Mouse (Mus musculus) thymus, adult 2 months (tissue): ENCODE results near the gene Tpm1. TPM values are rescaled to one million over a fixed set of nuclear protein-coding genes. Genes with fewer than 3 reads are reported as not detected.

Experiments used
- DNase-seq: peaks from one replicate; pipeline ENCODE4 v3.0.0; 2021
- H3K27ac ChIP-seq: fragments of 200-500 bp; 2 replicates; pipeline ENCODE4 v1.5.1; 2012; ENCODE audit warnings: low read length, control low read depth; ENCODE audit not compliant: control insufficient read depth, insufficient read depth
- H3K27me3 ChIP-seq: fragments of 200-500 bp; 2 replicates; pipeline ENCODE4 v1.6.1; 2012; ENCODE audit warnings: mild to moderate bottlenecking, low read length, moderate library complexity, mixed read lengths; ENCODE audit not compliant: control insufficient read depth, insufficient read depth
- H3K36me3 ChIP-seq: fragments of 200-500 bp; 2 replicates; pipeline ENCODE4 v1.6.1; 2012; ENCODE audit warnings: mild to moderate bottlenecking, low read length, moderate library complexity; ENCODE audit not compliant: control insufficient read depth, insufficient read depth
- H3K4me1 ChIP-seq: fragments of 200-500 bp; replicated peaks from 2 replicates; pipeline ENCODE4 v1.6.1; 2012; ENCODE audit warnings: low read length; ENCODE audit not compliant: control insufficient read depth, insufficient read depth
- H3K4me3 ChIP-seq: fragments of 200-500 bp; 2 replicates; pipeline ENCODE4 v1.5.1; 2012; ENCODE audit warnings: mild to moderate bottlenecking, low read length, control low read depth, moderate library complexity; ENCODE audit not compliant: control insufficient read depth, insufficient read depth
- CTCF ChIP-seq: fragments of 200-500 bp; IDR thresholded peaks from 2 replicates; pipeline ENCODE4 v1.5.1; 2012; ENCODE audit warnings: mild to moderate bottlenecking, control low read depth, low read length, moderate library complexity, borderline replicate concordance; ENCODE audit not compliant: control insufficient read depth, poor library complexity, insufficient read depth; ENCODE audit errors: extremely low read depth
- POLR2A ChIP-seq: fragments of 200-500 bp; IDR thresholded peaks from 2 replicates; pipeline ENCODE4 v1.6.1; 2012; ENCODE audit warnings: mild to moderate bottlenecking, low read length, control low read depth, moderate library complexity; ENCODE audit not compliant: control insufficient read depth, poor library complexity, insufficient read depth; ENCODE audit errors: extremely low read depth
- WGBS: fragments of 180-500 bp; shearing (Covaris S2); methylation state at CpG from one replicate; pipeline ENCODE4 v1.1.7; 2018; 5-methylcytosine and 5-hydroxymethylcytosine counted together
- polyA plus RNA-seq: library from polyadenylated mRNA; depleted of rRNA; stranded (reverse); fragments of >200 nt; gene quantifications from 2 replicates; pipeline ENCODE4 v1.2.3, GENCODE M21; 2012

Gene Tpm1
- polyA plus RNA-seq, 1 experiment, result 237 TPM

- peaks cover 53% of the 10 kb centered on the region for H3K36me3 ChIP-seq
- no peak for DNase-seq
- H3K27me3 ChIP-seq, result no peaks in the 10 kb centered on the region
- 90% methylated on average over 4 of the region's 4 CpGs for WGBS
- no peaks in the 10 kb centered on the region for H3K4me1 ChIP-seq
- no peak overlapping the region for H3K4me3 ChIP-seq
- no peak overlapping the region for H3K27ac ChIP-seq
- no peak for TF ChIP-seq CTCF
Measured at GRCm38 (mm10) chr9:67028929-67029328, 20.3 kb downstream of the Tpm1 start.

GRCm38 (mm10) chr9:67028133-67028724 lies 21.0 kb downstream of the Tpm1 start:
- no peak overlapping the region for H3K4me3 ChIP-seq
- H3K27me3 ChIP-seq, result no peaks in the 10 kb centered on the region
- TF ChIP-seq CTCF (no peak), POLR2A (no peak)
- no peaks in the 10 kb centered on the region for H3K4me1 ChIP-seq
- H3K27ac ChIP-seq, result no peak overlapping the region
- whole genome bisulfite sequencing, result 97% methylated on average over 12 of the region's 12 CpGs
- no peak for DNase-seq
- H3K36me3 ChIP-seq, result peaks cover 46% of the 10 kb centered on the region

GRCm38 (mm10) chr9:67026890-67027289 lies 22.3 kb downstream of the Tpm1 start:
- no peak for DNase-seq
- Histone ChIP-seq H3K4me1 (no peaks in the 10 kb centered on the region), H3K36me3 (peaks cover 32% of the 10 kb centered on the region), H3K4me3 (no peak overlapping the region), H3K27me3 (no peaks in the 10 kb centered on the region), H3K27ac (no peak overlapping the region)
- 98% methylated on average over 7 of the region's 7 CpGs for WGBS
- TF ChIP-seq POLR2A (no peak), CTCF (no peak)

GRCm38 (mm10) chr9:67026061-67026460 lies 23.1 kb downstream of the Tpm1 start:
- DNase-seq, result no peak
- no peak overlapping the region for H3K4me3 ChIP-seq
- H3K4me1 ChIP-seq, result no peaks in the 10 kb centered on the region
- H3K27ac ChIP-seq, result no peak overlapping the region
- 95% methylated on average over 7 of the region's 7 CpGs for WGBS
- no peaks in the 10 kb centered on the region for H3K27me3 ChIP-seq
- TF ChIP-seq POLR2A (no peak), CTCF (no peak)
- H3K36me3 ChIP-seq, result peaks cover 31% of the 10 kb centered on the region; the same call in 1 of the 2 replicates

- Histone ChIP-seq H3K4me3 (no peak overlapping the region), H3K4me1 (no peaks in the 10 kb centered on the region), H3K36me3 (peaks cover 22% of the 10 kb centered on the region; the same call in 1 of the 2 replicates), H3K27me3 (no peaks in the 10 kb centered on the region), H3K27ac (no peak overlapping the region)
- TF ChIP-seq POLR2A (no peak), CTCF (no peak)
- 95% methylated on average over 17 of the region's 17 CpGs for WGBS
- no peak for DNase-seq
Measured at GRCm38 (mm10) chr9:67024889-67025692, 24.1 kb downstream of the Tpm1 start.

- no peak for TF ChIP-seq POLR2A
- no peak for TF ChIP-seq CTCF
- Histone ChIP-seq H3K4me3 (no peak overlapping the region), H3K4me1 (peaks cover 7% of the 10 kb centered on the region), H3K27me3 (no peaks in the 10 kb centered on the region), H3K27ac (no peak overlapping the region), H3K36me3 (peaks cover 19% of the 10 kb centered on the region; the same call in 1 of the 2 replicates)
- DNase-seq, result no peak
- WGBS, result 97% methylated on average over 9 of the region's 9 CpGs
Measured at GRCm38 (mm10) chr9:67023371-67023770, 25.8 kb downstream of the Tpm1 start.

- Histone ChIP-seq H3K27me3 (no peaks in the 10 kb centered on the region), H3K36me3 (0 out of 2 replicates have a peak, but pooled peaks cover 6% of the 10 kb centered on the region), H3K4me1 (peaks cover 10% of the 10 kb centered on the region), H3K27ac (no peak overlapping the region), H3K4me3 (no peak overlapping the region)
- TF ChIP-seq POLR2A (no peak), CTCF (no peak)
- no peak for DNase-seq
- WGBS, result 44% methylated on average over 2 of the region's 2 CpGs
Measured at GRCm38 (mm10) chr9:67020063-67020462, 29.1 kb downstream of the Tpm1 start.
